Mouse (Mus musculus) gastrocnemius, adult 8-10 months (tissue): ENCODE data around the gene Creb1. TPM values are rescaled to one million over a fixed set of nuclear protein-coding genes. Genes with fewer than 3 reads are reported as not detected.
"Not testable (repeated sequence)": the region's sequence is repeated elsewhere in the genome, so short reads cannot be mapped to it uniquely, and the experiment has no call there.

Experiments
- DNase-seq, 2 experiments: peaks; one replicate each; pipeline ENCODE4 v3.0.0; 2022; ENCODE audit warnings: low spot score in 2 of 2
- total RNA-seq, 4 experiments: library from RNA; stranded (reverse); gene quantifications; 2 replicates each; pipeline ENCODE4 v1.2.4; 2022

Creb1 gene
- total RNA-seq, 4 experiments from 2014 or later, result 15.1 to 19.7 (median 17.5) TPM

DNA sequence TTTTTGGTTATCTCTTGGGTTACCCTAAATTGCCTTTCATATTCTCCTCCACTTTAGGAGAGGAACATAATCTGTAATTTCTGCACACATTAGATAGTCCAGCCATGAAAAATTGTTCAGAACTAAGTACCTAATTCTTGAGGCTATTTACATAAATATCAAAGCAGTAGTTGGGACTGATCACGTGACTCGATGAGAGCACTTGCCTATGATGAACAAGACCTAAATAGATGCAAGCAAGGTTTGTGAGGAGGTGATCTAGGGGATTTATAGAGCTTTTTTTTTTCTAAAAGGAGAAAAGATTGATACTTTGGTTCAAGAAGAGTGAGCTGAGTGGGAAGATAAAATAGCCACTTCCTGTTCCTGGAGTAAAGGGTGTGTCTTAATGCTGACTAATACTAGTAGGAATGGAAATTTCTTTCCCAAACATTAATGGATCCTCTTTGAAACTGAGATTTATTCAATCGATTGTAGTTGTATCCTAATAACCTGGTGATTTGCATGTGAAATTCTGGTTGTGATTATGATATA lies 6.5 kb downstream of the Creb1 start:
- no peak for DNase-seq

DNA sequence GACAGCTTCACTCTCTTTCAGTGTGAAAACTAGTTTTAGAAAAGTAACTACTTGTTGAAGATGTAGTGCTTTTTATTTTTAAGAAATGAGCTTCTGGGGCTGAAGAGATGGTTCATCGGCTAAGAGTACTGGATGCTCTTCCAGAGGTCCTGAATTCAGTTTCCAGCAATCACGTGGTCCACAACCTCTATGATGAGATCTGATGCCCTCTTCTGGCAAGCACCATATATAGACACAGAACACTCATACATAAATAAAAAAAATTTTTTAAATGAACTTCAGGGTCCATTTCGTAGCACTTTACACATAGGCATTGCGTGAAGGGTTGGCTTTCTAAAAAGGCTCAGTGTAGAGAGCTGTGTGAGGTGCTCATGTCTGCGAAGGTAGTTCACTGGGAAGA lies 11.3 kb downstream of the Creb1 start:
- DNase-seq, result no peak

DNA sequence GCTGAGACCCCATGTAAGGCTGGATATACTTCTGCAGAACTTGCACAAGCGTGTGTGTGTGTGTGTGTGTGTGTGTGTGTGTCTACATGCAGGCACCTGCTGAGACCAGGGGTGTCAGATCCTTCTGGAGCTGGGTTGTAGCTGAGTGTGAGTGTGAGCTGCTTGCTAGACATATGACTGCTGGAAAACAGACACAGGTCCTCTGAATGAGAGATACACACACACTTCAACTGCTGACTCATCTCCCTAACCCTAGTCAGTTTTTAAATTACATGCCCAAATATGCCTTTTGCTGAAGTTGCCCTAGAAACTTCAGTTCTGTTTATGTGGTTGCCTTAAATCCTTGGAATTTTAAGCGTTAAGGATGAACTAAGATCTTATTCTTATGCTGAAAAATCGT lies 13.6 kb downstream of the Creb1 start:
- DNase-seq, result no peak

DNA sequence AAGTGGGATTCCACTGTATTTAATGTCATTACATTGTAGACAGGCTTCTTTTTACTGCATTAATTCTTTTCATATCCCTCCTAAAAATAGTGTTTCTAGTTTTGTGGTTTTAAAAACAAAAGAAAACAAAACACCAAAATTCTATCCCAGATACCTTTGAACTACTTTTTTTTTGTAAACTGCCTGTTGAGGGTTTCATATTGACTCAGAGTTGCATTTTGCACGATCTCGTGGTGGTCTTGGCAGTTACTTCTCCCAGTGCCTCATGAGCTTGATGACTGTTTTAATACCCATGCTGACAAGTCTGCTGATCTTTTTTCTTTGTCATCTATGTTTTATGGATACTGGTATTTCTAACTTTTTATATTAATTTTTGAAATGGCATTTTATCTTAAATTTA lies 16.9 kb downstream of the Creb1 start:
- DNase-seq, result no peak

DNA sequence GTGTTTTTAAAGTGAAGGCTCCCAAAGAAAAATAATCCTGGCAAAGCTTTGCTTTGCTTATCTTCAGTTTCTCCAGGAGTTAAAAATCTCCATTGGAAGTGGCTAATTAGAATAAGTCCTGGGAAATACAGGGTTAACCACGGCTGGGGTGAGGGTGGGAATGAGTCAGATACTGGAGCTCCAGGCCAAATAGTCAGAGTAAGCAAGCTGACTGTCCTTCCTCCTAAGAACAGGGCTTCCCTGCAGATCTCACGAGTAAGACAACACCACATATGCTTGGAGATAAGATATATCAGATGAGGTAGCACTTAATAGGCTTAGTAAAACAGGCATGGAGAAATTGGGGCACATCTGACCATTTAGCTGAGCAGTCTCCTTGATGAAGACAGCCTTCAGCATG lies 19.5 kb downstream of the Creb1 start:
- no peak for DNase-seq

DNA sequence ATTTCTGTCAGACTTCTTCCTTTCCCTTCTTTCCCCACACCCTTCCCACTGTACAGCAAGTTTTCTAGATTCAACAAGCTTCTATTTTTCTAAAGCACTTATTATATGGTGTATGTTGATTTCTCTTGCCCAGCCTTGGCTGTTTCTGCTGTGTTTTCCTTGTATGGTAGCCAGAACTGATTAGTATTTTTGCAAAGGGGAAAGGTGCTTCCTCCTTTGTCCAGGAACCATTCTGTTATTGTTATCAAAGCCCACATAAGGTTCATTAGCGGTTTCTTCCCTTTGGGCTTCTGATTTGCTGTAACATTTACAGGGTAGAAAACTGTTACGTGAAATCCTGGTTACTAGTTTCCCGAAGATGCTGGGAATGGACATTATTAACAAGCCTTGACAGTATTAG lies 27.7 kb downstream of the Creb1 start:
- DNase-seq, result no peak

DNA sequence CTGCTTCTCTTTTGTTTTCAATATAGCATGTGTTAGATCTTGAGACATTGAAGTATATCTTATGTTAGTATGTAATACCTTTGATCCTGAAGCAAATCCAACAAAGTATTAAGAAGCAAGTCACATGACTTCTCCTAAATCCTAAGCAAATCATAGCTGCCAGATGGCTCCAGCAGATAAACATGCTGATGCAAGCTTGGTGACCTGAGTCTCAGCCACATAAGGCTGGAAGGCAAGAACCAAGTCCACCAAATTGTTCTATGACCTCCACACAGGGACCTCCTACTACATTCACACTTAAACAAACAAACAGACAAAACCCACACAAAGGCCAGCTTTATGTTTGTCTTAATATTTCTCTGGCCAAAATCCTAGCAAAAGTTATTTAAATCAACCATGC lies 35.8 kb downstream of the Creb1 start:
- no peak for DNase-seq

DNA sequence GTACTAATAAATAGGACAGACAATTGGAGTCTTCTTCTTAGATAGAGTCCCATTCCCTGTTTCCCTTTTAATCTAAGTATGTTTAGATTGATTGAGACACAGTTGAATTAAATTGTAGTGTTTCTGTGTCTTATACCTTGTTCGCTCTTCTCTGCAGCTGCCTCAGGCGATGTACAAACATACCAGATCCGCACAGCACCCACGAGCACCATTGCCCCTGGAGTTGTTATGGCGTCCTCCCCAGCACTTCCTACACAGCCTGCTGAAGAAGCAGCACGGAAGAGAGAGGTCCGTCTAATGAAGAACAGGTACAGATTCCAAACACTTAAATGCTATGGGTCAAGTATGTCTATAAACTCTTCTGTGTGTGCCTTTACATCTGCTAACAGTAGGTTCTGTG lies 43.6 kb downstream of the Creb1 start:
- DNase-seq, result no peak

DNA sequence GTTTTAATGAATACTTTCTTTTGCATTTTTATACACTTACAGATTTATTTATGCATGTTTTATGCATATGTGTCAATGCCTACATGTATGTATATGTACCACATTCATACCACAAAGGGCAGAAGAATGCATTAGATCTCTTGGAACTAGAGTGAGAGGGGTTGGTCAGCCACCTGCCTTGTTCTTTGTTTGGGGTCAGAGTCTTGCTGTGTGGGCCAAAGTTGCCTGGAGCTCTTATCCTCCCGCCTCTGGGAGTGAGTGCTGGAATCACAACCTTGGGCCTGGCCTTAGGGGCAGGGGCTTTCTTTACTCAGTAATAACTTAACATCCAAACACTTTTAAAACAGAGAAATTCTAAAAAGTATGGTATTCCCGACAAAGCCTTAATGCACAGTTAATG lies 44.3 kb downstream of the Creb1 start:
- no peak for DNase-seq

DNA sequence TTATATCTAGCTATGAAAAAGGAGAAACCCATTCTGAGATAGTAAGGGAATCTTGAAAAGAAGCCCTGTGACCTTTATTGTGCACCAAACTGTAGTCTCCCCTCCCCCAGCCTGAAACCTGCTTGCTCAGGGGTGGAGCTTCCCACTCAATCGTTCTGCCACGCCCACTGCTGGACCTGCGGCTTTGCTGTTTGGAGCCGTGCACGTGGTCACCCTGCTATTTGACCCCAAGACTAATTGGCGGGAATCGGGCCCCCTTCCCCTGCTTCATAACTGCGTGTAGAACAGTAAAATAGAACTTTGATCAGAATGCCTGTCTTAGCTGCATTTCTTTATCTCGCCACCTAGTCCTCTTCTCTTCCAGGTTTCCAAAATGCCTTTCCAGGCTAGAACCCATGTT lies 45.5 kb downstream of the Creb1 start:
- DNase-seq, result not testable (repeated sequence)

DNA sequence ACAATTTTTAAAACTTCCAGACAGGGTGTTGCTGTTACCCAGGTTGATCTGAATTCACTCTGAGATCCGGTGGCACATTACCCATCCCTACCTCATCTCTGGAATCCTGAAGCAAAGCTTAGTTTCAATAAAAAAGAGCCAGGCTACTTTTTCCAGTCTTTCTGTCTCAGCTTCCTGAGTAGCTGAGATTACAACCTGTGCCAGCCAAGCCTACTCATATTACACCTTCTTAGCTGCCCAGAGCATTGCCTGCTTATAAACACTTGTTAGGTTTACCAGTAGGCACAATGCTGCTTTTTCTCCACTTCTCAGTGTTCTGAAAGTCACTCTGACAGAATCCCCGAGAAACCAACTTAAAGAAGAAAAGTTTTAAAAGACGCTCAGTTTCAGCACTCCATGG lies 46.4 kb downstream of the Creb1 start:
- DNase-seq, result no peak

DNA sequence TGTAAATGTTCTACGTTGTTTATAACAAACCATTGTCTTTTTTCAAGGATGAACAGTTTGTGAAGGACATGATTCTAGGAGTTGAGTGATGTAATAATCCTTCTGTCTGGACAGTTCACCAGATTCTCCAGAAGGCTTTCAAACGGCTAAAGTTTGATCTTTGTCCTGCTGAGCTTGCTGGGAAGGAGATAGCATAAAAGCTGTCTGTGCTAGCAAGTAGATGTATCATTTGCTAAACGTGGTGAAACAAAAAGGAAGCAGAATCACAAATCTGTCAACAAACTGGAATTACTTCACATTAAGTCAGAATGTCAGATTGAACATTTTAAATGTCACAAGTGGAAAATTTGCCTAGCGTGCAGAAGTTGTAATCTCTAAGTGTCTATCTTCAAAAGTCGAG lies 66.5 kb downstream of the Creb1 start:
- DNase-seq, result no peak

DNA sequence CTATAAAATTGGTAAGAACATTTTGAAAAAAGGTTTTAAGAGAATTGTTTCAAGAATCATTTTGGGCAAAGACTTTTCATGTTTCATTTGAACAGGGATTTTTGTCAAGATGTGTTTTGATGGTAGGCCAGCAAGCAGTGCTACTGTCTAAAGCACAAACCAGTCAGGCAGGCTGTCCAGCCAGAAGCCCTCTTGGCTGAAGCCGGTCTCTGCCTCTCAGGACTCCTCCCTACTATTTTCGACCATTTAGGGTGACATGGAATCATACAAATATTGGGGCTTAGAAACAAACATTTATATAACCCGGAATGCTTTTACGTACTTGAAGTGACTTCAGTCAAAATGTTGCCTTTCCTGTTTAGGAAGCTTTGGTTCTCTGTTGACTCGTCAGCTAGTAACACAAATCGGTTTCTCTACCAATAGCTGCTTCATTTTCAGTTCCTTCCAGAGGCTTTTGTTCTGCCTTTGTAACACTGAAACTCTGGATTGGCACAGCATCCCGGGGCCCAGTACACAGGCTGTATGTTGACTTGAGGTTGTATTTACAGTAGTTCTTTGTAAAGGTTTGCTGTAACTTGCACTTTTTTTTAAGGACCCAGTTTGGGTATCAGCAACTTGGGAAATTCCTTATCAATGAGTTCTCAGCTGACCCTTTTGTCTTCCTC lies 68.1 kb downstream of the Creb1 start:
- no peak for DNase-seq

DNA sequence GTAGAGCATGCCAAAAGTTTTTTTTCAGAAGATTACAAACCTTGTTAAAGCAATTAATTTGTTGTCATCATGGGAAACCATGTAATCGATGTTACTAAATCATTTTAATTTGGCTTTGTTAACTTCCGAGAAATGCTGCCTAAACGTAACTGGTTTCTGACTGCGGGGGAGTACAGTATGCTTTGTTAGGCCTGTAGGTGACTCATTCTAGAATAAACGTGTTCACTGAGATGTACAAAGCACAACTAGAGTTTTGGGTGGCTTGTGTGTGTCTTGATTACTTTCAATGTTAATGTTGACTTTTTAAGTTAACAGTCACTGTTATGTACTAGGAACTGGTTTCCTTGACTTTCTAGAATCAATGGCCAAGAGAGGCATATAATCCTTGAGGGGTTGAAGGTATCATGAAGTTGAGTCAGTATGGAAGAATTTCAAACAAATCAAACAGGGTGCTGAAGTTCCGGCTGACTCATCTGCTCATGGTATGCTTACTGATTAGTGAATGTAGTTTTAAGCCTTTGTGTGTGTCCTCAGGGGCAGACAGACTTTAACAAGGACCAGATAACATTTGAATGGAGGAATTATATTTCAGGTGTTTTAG lies 68.9 kb downstream of the Creb1 start:
- no peak for DNase-seq

DNA sequence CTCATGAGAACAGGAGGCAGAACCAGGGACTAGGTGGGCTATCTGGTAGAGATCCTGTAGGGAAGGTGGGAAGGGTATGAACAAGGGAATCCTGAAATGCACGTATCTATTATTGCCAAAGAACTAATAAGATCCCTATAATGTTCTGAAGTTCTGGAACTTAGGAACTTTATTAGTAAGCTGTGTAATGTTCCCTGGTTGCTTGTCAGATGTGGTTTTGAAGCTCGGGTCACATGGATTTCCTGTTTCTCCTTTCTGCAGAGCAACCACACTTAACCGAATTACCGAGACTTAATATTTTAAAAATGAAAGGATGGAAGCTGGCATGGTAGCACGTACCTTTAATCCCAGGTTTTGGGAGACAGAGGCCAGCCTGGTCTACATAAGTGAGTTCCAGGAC lies 70.9 kb downstream of the Creb1 start:
- no peak for DNase-seq

DNA sequence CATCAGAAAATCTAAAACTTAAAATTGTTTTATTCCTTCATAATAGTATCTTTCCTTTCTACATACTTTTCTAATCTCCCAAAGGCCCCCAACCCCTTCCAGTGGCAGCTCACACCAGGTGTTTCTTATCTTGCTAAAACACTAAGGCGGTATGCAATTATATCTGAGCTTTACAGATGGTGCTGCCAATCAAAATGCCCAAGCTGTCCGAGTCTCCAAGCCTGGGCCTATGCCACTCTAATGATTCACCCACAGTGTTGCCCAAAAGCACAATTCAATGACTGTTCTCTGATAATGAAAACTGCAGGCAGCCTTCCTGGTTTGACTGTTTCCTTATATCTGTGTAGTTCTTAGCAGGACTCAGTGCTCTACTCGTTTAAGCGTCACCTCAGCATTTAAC lies 76.7 kb downstream of the Creb1 start:
- no peak for DNase-seq

DNA sequence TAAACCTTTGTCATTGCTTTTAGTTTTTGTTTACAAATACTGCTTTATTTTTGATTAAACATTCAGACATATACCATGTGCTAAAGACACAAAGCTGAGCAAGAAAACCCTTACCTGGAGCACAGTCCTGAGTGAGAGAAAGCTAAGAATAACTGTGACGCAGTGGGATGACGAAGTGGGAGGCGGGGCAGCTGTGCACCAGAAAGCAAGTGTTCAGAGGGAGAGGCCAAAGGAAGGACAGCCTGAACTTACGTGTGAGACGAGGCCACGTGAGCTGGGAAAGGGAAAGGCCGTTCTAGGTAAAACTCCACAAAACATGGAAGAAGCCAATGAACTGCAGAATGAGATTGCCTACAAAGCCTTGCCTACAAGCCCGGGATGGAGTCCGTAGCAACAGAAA lies 77.5 kb downstream of the Creb1 start:
- no peak for DNase-seq

DNA sequence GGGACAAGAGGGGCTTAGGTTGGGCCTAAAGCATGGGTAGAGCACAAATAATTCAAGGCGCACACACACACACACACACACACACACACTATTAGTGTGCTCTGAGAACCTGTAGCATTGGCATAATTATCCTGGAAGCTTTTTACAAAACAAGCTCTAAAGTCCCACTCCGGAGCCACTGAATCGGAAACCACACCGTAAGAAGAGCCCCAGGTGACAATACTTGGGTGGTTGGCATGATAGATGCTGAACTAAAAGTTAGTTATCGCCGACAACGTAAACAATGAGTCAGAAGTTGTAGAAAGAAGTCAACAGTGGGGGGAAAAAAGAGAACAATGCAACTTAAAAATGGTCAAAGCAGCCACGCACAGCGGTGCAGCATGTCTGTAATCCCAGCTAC lies 81.9 kb downstream of the Creb1 start:
- no peak for DNase-seq

DNA sequence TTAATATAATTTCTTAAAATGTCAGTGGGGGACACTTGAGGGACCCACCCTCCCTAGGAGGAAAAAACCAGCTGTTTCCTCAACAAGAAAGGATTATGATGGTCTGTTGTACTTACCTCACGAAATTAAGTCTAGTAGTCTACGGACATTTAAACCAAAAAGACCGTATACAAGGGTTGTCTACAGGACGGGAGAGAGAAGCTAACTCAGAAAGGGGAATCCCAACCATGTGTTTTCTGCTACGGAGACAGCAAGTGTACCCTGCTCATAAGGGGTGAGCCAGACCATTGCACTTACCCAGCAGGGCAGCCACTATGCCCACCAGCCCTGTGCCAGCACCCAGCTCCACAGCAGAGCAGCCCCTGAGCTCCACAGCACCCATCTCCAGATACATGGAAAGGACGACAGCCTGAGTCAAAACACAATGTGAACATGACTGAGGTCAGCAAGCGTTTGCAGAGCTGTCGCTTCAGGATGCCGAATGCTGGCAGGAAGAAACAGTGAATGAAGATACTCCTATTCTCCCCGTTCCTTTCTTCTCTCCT lies 82.4 kb downstream of the Creb1 start:
- DNase-seq, result no peak

DNA sequence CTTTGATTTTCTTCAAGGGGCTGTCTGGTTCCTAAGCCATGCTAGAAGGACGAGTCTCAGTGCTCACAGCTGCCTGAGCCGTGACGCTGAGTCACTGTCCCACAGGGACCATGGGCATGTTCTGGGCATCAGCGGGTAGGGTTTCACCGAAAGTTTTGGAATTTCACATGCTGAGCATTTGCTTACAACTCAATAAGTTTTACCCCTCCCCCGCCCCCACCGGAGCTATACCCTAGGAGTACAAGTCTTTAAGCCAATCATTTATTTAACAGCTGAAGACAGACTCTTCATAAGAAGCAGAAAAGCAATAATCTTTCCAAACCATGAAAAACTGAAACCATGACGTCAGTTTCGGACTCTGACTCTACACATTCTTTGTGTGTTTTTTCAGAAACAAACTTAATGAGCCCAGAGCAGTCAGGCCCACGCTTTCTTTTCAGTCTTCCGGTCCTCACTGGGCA lies 83.1 kb downstream of the Creb1 start:
- no peak for DNase-seq

DNA sequence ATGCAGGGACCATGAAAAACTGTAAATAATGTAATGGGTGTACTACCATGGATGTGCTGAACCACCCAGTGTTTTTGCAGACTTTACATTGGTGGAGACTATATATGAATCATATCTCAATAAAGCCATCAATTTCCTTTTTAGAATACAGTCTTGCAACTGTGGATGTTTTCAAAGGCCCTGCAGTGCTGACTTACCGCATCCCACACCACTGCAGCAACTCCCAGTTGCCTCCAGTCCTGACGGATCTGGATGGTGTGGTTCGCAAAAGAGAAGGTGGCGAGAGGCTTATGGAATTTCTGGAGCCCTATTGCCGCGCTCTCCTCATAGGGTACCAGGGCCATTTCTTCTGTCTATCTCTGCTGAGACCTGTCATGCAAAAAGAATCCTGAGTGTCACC lies 83.6 kb downstream of the Creb1 start:
- DNase-seq, result no peak

DNA sequence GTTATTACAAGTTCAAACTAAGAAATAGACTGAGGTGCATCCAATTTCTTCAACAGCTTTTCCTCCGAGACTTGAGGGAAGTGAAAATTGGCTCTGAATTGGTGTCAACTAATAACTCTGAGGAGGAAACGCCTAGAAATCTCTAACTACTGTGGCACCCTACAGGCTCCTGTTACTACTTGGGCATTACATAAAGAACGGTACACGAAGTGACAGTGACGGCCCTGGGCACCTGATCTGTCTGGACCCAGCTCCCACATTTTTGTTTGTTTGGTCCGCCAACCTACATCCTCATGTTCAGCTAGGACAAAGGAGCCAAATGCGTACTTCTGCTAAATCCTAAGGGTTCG lies 84.1 kb downstream of the Creb1 start:
- DNase-seq, result no peak
